Mouse (Mus musculus) megakaryocyte-erythroid progenitor cell, adult 5 weeks (primary cell): ENCODE measurements around the gene Myh7b. TPM values are rescaled to one million over a fixed set of nuclear protein-coding genes. Genes with fewer than 3 reads are reported as not detected.

Experiments used
- polyA plus RNA-seq: library from polyadenylated mRNA; stranded (reverse); fragments of >175 nt; gene quantifications from 2 replicates; pipeline ENCODE4 v1.2.3, GENCODE M21; 2012

Myh7b gene
- 0.11 and 0.34 TPM in 2 replicates for polyA plus RNA-seq

DNA sequence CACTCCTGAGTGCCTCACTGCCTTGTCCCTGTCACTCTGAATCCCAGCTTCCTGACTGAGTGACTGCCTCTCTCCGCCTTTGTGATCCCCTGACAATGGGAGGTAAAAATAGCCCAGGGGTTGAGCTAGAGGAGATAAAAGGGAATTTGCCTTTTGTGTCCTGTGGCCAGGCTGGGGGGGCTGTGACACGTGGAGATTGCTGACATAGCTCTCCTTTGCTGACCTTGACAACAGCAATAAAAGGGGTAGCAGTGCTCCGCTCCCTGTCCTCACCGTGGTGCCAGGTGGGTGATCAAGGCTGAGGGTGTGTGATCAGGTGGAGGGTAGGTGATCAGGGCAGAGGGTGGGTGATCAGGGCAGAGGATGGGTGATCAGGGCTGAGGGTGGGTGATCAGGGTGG lies at the start of gene Myh7b:
Gene Myh7b (plus strand): TSS at position 235 of the 400 bp plus-strand sequence.

DNA sequence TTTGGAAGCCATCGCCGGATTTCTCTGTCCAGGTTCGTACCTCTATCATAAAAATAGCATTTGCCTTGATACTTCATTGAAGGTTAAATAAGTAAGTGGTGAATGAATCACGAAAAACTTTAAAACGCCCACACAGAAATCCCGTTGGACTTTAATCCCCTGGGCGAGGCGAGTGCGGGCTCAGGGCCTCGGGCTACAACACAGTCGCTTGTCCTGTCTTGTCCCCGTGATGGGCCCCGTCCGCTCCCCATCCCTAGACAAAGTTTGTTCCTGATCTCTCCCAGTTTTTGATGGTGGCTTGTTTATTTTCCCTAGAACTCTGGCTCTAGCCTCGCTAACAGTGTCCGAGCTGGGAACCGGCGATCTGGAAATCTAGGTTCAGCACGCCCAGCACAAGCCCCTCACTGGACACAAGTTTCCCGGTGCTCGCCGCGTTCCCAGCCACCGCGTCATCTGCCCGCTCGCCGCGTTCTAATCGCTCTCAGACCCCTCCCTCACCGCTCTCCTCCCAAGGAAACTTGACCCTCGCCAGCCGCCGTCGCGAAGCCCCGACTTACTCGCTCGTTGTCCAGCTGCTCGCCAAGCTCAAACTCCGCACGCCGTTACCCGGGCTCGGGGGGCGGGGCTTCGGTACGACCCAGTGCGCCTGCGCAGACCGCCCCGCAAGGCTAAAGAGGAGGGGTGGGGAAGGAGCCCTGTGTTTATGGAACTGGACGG lies 18.7 kb upstream of the Myh7b start, which contains the start of gene Gss:
Gene Gss (minus strand): TSS at position 674 of the 717 bp plus-strand sequence.

Other genes with a start within 250 kb of the Myh7b start
- 18.4 and 19.9 TPM in 2 replicates for gene Trp53inp2, start 230.2 kb upstream of the Myh7b start, polyA plus RNA-seq
- gene Ncoa6, start 137.3 kb upstream of the Myh7b start, polyA plus RNA-seq, result 55.4 and 75.3 TPM in 2 replicates
- gene Acss2, start 93.3 kb upstream of the Myh7b start, polyA plus RNA-seq, result 7.5 and 10.4 TPM in 2 replicates
- gene Ggt7, start 93.0 kb upstream of the Myh7b start, polyA plus RNA-seq, result 0.38 and 0.43 TPM in 2 replicates
- 16.0 and 16.6 TPM in 2 replicates for gene Gss, start 18.4 kb upstream of the Myh7b start, polyA plus RNA-seq
- 90.8 and 99.6 TPM in 2 replicates for gene Trpc4ap, start 81.2 kb downstream of the Myh7b start, polyA plus RNA-seq
- 103 and 158 TPM in 2 replicates for gene Edem2, start 118.3 kb downstream of the Myh7b start, polyA plus RNA-seq
- not detected in 2 replicates for gene Gm17581, start 124.7 kb downstream of the Myh7b start, polyA plus RNA-seq
- 2.4 and 2.9 TPM in 2 replicates for gene Procr, start 139.9 kb downstream of the Myh7b start, polyA plus RNA-seq
- gene Mmp24, start 164.1 kb downstream of the Myh7b start, polyA plus RNA-seq, result 0.02 TPM in 1 of 2 replicates, not detected in the other
- 29.8 and 30.1 TPM in 2 replicates for gene BC029722, start 208.2 kb downstream of the Myh7b start, polyA plus RNA-seq
- 253 and 257 TPM in 2 replicates for gene Eif6, start 215.7 kb downstream of the Myh7b start, polyA plus RNA-seq
- gene Fam83c, start 223.6 kb downstream of the Myh7b start, polyA plus RNA-seq, result 0.05 TPM in 1 of 2 replicates, not detected in the other